Mouse (Mus musculus) MEL (cell line): ENCODE measurements around the gene Atrip. TPM values are rescaled to one million over a fixed set of nuclear protein-coding genes. Genes with fewer than 3 reads are reported as not detected.

Experiments
- DNase-seq: peaks from one replicate; pipeline ENCODE4 v3.0.0; 2011; ENCODE audit warnings: low read depth, low spot score
- H3K27ac ChIP-seq: 2 replicates; pipeline ENCODE4 v1.5.1; 2012; ENCODE audit warnings: low read depth, mild to moderate bottlenecking, control low read depth, low read length, moderate library complexity; ENCODE audit not compliant: control insufficient read depth
- H3K27me3 ChIP-seq, 2 experiments: fragments of 150-350 bp in 1 of 2; sonication (generic) in 1 of 2; 2 replicates each; pipeline ENCODE4 v1.6.1; 2012; ENCODE audit warnings: low read length in 2 of 2, mild to moderate bottlenecking in 2 of 2, improper control_type of control experiment in 1 of 2, moderate library complexity in 1 of 2; ENCODE audit not compliant: insufficient read depth in 2 of 2, control insufficient read depth in 1 of 2
- H3K36me3 ChIP-seq, 2 experiments: 2 replicates each; pipeline ENCODE4 v1.6.1; 2012 to 2014; ENCODE audit warnings: low read length in 2 of 2, improper control_type of control experiment in 1 of 2, inconsistent platforms in 1 of 2, mild to moderate bottlenecking in 1 of 2; ENCODE audit not compliant: insufficient read depth in 2 of 2, control insufficient read depth in 1 of 2
- H3K4me1 ChIP-seq, 2 experiments: fragments of 150-350 bp in 1 of 2; sonication (generic) in 1 of 2; 2 replicates each; pipeline ENCODE4 v1.6.1; 2012; ENCODE audit warnings: low read length in 2 of 2, improper control_type of control experiment in 1 of 2, mild to moderate bottlenecking in 1 of 2; ENCODE audit not compliant: insufficient read depth in 2 of 2, control insufficient read depth in 1 of 2
- H3K4me3 ChIP-seq, 2 experiments: fragments of 150-350 bp in 1 of 2; sonication (generic) in 1 of 2; 2 replicates each; pipeline ENCODE4 v1.5.1; 2012; ENCODE audit warnings: low read depth in 2 of 2, low read length in 2 of 2, mild to moderate bottlenecking in 2 of 2, moderate library complexity in 2 of 2, control low read depth in 1 of 2, improper control_type of control experiment in 1 of 2; ENCODE audit not compliant: control insufficient read depth in 1 of 2, insufficient read depth in 1 of 2
- H3K79me2 ChIP-seq: 2 replicates; pipeline ENCODE4 v1.6.1; 2012; ENCODE audit warnings: mild to moderate bottlenecking, low read length, moderate library complexity; ENCODE audit not compliant: control insufficient read depth, poor library complexity, insufficient read depth
- H3K9ac ChIP-seq: 2 replicates; pipeline ENCODE4 v1.6.1; 2012; ENCODE audit warnings: low read depth, mild to moderate bottlenecking, control low read depth, low read length, moderate library complexity; ENCODE audit not compliant: control insufficient read depth, poor library complexity, severe bottlenecking
- H3K9me3 ChIP-seq: fragments of 150-350 bp; sonication (generic); replicated peaks from 2 replicates; pipeline ENCODE4 v1.6.1; 2012; ENCODE audit warnings: mild to moderate bottlenecking, low read length, improper control_type of control experiment, moderate library complexity; ENCODE audit not compliant: insufficient read depth
- BHLHE40 ChIP-seq: IDR thresholded peaks from 2 replicates; pipeline ENCODE4 v1.6.1; 2012; ENCODE audit warnings: low read depth, mild to moderate bottlenecking, inconsistent platforms, low read length, improper control_type of control experiment, borderline replicate concordance
- CHD1 ChIP-seq: IDR thresholded peaks from 2 replicates; pipeline ENCODE4 v1.6.1; 2012; ENCODE audit warnings: low read depth, mild to moderate bottlenecking, inconsistent platforms, low read length, improper control_type of control experiment
- CHD2 ChIP-seq: IDR thresholded peaks from 2 replicates; pipeline ENCODE4 v1.6.1; 2011; ENCODE audit warnings: low read length, improper control_type of control experiment
- EP300 ChIP-seq, 2 experiments: IDR thresholded peaks; 2 replicates each; pipeline ENCODE4 v1.6.1; 2011; ENCODE audit warnings: improper control_type of control experiment in 2 of 2, low read length in 2 of 2, low read depth in 1 of 2, mild to moderate bottlenecking in 1 of 2
- ETS1 ChIP-seq: IDR thresholded peaks from 2 replicates; pipeline ENCODE4 v1.6.1; 2012; ENCODE audit warnings: low read depth, mild to moderate bottlenecking, inconsistent platforms, low read length, improper control_type of control experiment, moderate library complexity
- GATA1 ChIP-seq: IDR thresholded peaks from 2 replicates; pipeline ENCODE4 v1.6.1; 2011; ENCODE audit warnings: low read depth, low read length, improper control_type of control experiment
- JUND ChIP-seq: IDR thresholded peaks from 2 replicates; pipeline ENCODE4 v1.6.1; 2011; ENCODE audit warnings: low read depth, mild to moderate bottlenecking, improper control_type of control experiment, low read length
- MAFK ChIP-seq: IDR thresholded peaks from 2 replicates; pipeline ENCODE4 v1.6.1; 2011; ENCODE audit warnings: low read depth, mild to moderate bottlenecking, low read length, improper control_type of control experiment, borderline replicate concordance
- MAZ ChIP-seq: IDR thresholded peaks from 2 replicates; pipeline ENCODE4 v1.6.1; 2012; ENCODE audit warnings: low read depth, mild to moderate bottlenecking, inconsistent platforms, low read length, improper control_type of control experiment
- MEF2A ChIP-seq: IDR thresholded peaks from 2 replicates; pipeline ENCODE4 v1.6.1; 2014; ENCODE audit warnings: low read depth, mild to moderate bottlenecking, inconsistent platforms, low read length, improper control_type of control experiment; ENCODE audit not compliant: poor library complexity, insufficient replicate concordance, severe bottlenecking; ENCODE audit errors: extremely low read depth
- MYB ChIP-seq: IDR thresholded peaks from 2 replicates; pipeline ENCODE4 v1.6.1; 2011; ENCODE audit warnings: mild to moderate bottlenecking, low read depth, low read length, improper control_type of control experiment
- NELFE ChIP-seq: IDR thresholded peaks from 2 replicates; pipeline ENCODE4 v1.6.1; 2011; ENCODE audit warnings: low read depth, low read length, improper control_type of control experiment
- POLR2AphosphoS2 ChIP-seq: IDR thresholded peaks from 2 replicates; pipeline ENCODE4 v1.6.1; 2011; ENCODE audit warnings: low read length, improper control_type of control experiment
- POLR2AphosphoS5 ChIP-seq: IDR thresholded peaks from 2 replicates; pipeline ENCODE4 v1.6.1; 2012; ENCODE audit warnings: low read depth, borderline replicate concordance, mild to moderate bottlenecking, inconsistent platforms, low read length, moderate library complexity, mixed read lengths
- RAD21 ChIP-seq: IDR thresholded peaks from 2 replicates; pipeline ENCODE4 v1.6.1; 2011; ENCODE audit warnings: mild to moderate bottlenecking, low read depth, low read length, improper control_type of control experiment
- RCOR1 ChIP-seq: IDR thresholded peaks from 2 replicates; pipeline ENCODE4 v1.6.1; 2012; ENCODE audit warnings: low read depth, mild to moderate bottlenecking, inconsistent platforms, low read length, improper control_type of control experiment
- SIN3A ChIP-seq: IDR thresholded peaks from 2 replicates; pipeline ENCODE4 v1.6.1; 2012; ENCODE audit warnings: low read length, improper control_type of control experiment, inconsistent platforms
- TAL1 ChIP-seq: IDR thresholded peaks from 2 replicates; pipeline ENCODE4 v1.6.1; 2012; ENCODE audit warnings: mild to moderate bottlenecking, inconsistent platforms, low read length, moderate library complexity, mixed read lengths
- TBP ChIP-seq: IDR thresholded peaks from 2 replicates; pipeline ENCODE4 v1.8.0; 2011; ENCODE audit warnings: low read depth, low read length, improper control_type of control experiment
- USF2 ChIP-seq, 2 experiments: IDR thresholded peaks; 2 replicates each; pipeline ENCODE4 v1.6.1; 2011 to 2012; ENCODE audit warnings: improper control_type of control experiment in 2 of 2, low read length in 2 of 2, borderline replicate concordance in 1 of 2, inconsistent platforms in 1 of 2, low read depth in 1 of 2, mild to moderate bottlenecking in 1 of 2; ENCODE audit not compliant: insufficient read depth in 1 of 2
- ZC3H11A ChIP-seq: IDR thresholded peaks from 2 replicates; pipeline ENCODE4 v1.6.1; 2012; ENCODE audit warnings: low read depth, mild to moderate bottlenecking, inconsistent platforms, low read length, improper control_type of control experiment
- ZKSCAN1 ChIP-seq: IDR thresholded peaks from 2 replicates; pipeline ENCODE4 v1.6.1; 2012; ENCODE audit warnings: low read depth, mild to moderate bottlenecking, inconsistent platforms, low read length, improper control_type of control experiment, moderate library complexity
- ZNF384 ChIP-seq: IDR thresholded peaks from 2 replicates; pipeline ENCODE4 v1.6.1; 2012; ENCODE audit warnings: low read depth, mild to moderate bottlenecking, inconsistent platforms, low read length, improper control_type of control experiment
- polyA plus RNA-seq, 2 experiments: library from polyadenylated mRNA; stranded (reverse) in 1 of 2; unstranded in 1 of 2; fragments of >175 nt in 1 of 2; fragments of >200 nt in 1 of 2; gene quantifications; 2 replicates each; pipeline versions ENCODE4 v1.2.1 to v1.2.4; 2012; ENCODE audit warnings: low replicate concordance in 2 of 2, low read depth in 1 of 2; ENCODE audit not compliant: insufficient read length in 2 of 2, insufficient read depth in 1 of 2, missing spikeins in 1 of 2
- total RNA-seq: library from RNA; depleted of rRNA; stranded (reverse); fragments of 300-350 nt; gene quantifications from 2 replicates; pipeline ENCODE4 v1.2.3, GENCODE M21; 2012

Gene Atrip
- total and polyA plus RNA-seq, 3 experiments = 18.4 to 35.3 TPM; not detected in 1

GRCm38 (mm10) chr9:109114276-109114675 lies 40.4 kb upstream of the Atrip start:
- TF ChIP-seq POLR2AphosphoS2 = no peak
- no peak for TF ChIP-seq MEF2A
- no peak for TF ChIP-seq MYB
- no peak for TF ChIP-seq BHLHE40
- no peak for TF ChIP-seq MAZ
- no peak for TF ChIP-seq TBP
- no peak for TF ChIP-seq CHD1
- no peak for TF ChIP-seq ZNF384
- no peak for TF ChIP-seq ZKSCAN1
- no peak for TF ChIP-seq USF2 (IDR thresholded peaks at IDR 0.05; ENCODE audit: borderline replicate concordance in 1 of 2, insufficient read depth in 1 of 2, low read depth in 1 of 2, low read length in 2 of 2)
- TF ChIP-seq ZC3H11A = no peak
- TF ChIP-seq RAD21 = no peak
- no peak for TF ChIP-seq EP300 (IDR thresholded peaks at IDR 0.05; ENCODE audit: low read depth in 1 of 2, low read length in 2 of 2)
- no peak for TF ChIP-seq ETS1
- no peak for TF ChIP-seq MAFK
- no peak for TF ChIP-seq POLR2AphosphoS5
- no peak for TF ChIP-seq CHD2
- no peak for TF ChIP-seq GATA1
- no peak for TF ChIP-seq TAL1
- H3K36me3 ChIP-seq = no peaks in the 10 kb centered on the region
- H3K27ac ChIP-seq = no peak overlapping the region
- DNase-seq = no peak
- no peaks in the 10 kb centered on the region for H3K79me2 ChIP-seq
- H3K4me1 ChIP-seq = no peaks in the 10 kb centered on the region
- no peak overlapping the region for H3K4me3 ChIP-seq
- H3K27me3 ChIP-seq = no peaks in the 10 kb centered on the region; a peak in 2 of 4 replicates
- H3K9me3 ChIP-seq = no peaks in the 10 kb centered on the region
- H3K9ac ChIP-seq = no peak overlapping the region

- TF ChIP-seq USF2 (IDR thresholded peaks at IDR 0.05; ENCODE audit: borderline replicate concordance in 1 of 2, insufficient read depth in 1 of 2, low read depth in 1 of 2, low read length in 2 of 2) (no peak), RCOR1 (no peak), MYB (no peak), JUND (no peak), NELFE (no peak), EP300 (IDR thresholded peaks at IDR 0.05; ENCODE audit: low read depth in 1 of 2, low read length in 2 of 2) (no peak), TAL1 (no peak), SIN3A (no peak), ETS1 (no peak), MAFK (no peak)
- H3K4me3 ChIP-seq = no peak overlapping the region
- H3K27me3 ChIP-seq = no peaks in the 10 kb centered on the region; a peak in 1 of 4 replicates
- no peaks in the 10 kb centered on the region for H3K79me2 ChIP-seq
- H3K9ac ChIP-seq = no peak overlapping the region
- no peak overlapping the region for H3K27ac ChIP-seq
- H3K9me3 ChIP-seq = no peaks in the 10 kb centered on the region
- no peaks in the 10 kb centered on the region for H3K36me3 ChIP-seq
- no peaks in the 10 kb centered on the region for H3K4me1 ChIP-seq
- DNase-seq = no peak
Measured at GRCm38 (mm10) chr9:109113331-109113730, 39.4 kb upstream of the Atrip start.
